Mouse (Mus musculus) lung, embryonic 16.5 days (tissue): Measurements from ENCODE around the gene Tmem184b. TPM values are rescaled to one million over a fixed set of nuclear protein-coding genes. Genes with fewer than 3 reads are reported as not detected.

Source experiments
- ATAC-seq: fragments of 200-750 bp; cut with Nextera tagmentation; 2 replicates; pipeline ENCODE4 v1.8.0; 2017; ENCODE audit warnings: low read depth, mild to moderate bottlenecking, moderate library complexity
- H3K27ac ChIP-seq: fragments of 300-500 bp; sonication (generic); 2 replicates; pipeline ENCODE4 v1.5.1; 2014; ENCODE audit warnings: mild to moderate bottlenecking, control low read depth, low read length
- H3K27me3 ChIP-seq: fragments of 300-500 bp; sonication (generic); 2 replicates; pipeline ENCODE4 v1.6.1; 2014; ENCODE audit warnings: low read depth, low read length, mixed read lengths; ENCODE audit not compliant: control insufficient read depth, insufficient read depth
- H3K36me3 ChIP-seq: fragments of 300-500 bp; sonication (generic); 2 replicates; pipeline ENCODE4 v1.6.1; 2014; ENCODE audit warnings: low read length; ENCODE audit not compliant: control insufficient read depth, insufficient read depth
- H3K4me1 ChIP-seq: fragments of 300-500 bp; sonication (generic); replicated peaks from 2 replicates; pipeline ENCODE4 v1.6.1; 2014; ENCODE audit warnings: low read length, mixed read lengths; ENCODE audit not compliant: control insufficient read depth, insufficient read depth
- H3K4me2 ChIP-seq: fragments of 300-500 bp; sonication (generic); 2 replicates; pipeline ENCODE4 v1.6.1; 2014; ENCODE audit warnings: low read depth, low read length, control low read depth
- H3K4me3 ChIP-seq: fragments of 300-500 bp; sonication (generic); 2 replicates; pipeline ENCODE4 v1.5.1; 2014; ENCODE audit warnings: mild to moderate bottlenecking, low read length, control low read depth
- H3K9ac ChIP-seq: fragments of 300-500 bp; sonication (generic); 2 replicates; pipeline ENCODE4 v1.6.1; 2014; ENCODE audit warnings: low read length, control low read depth
- H3K9me3 ChIP-seq: fragments of 300-500 bp; sonication (generic); 2 replicates; pipeline ENCODE4 v1.6.1; 2016; ENCODE audit warnings: low read length; ENCODE audit not compliant: control insufficient read depth
- WGBS: fragments of 180-500 bp; shearing (Covaris S2); extraction: QIAGEN DNeasy Blood & Tissue Kit; methylation state at CpG from one replicate; pipeline ENCODE4 v1.1.7; 2014; 5-methylcytosine and 5-hydroxymethylcytosine counted together
- microRNA counts: library from miRNA; unstranded; fragments of <30 nt; microRNA quantifications from one replicate; lab custom pipeline; 2016
- microRNA-seq: library from miRNA; unstranded; fragments of <30 nt; microRNA quantifications from one replicate; pipeline ENCODE4, GENCODE M21; 2016
- polyA plus RNA-seq: library from polyadenylated mRNA; unstranded; fragments of >200 nt; fragmentation: Nextera tagmentation; extraction: Ambion mirVana; gene quantifications from 2 replicates; pipeline ENCODE4 v1.2.1, GENCODE M21; 2015

The Tmem184b gene
- polyA plus RNA-seq, 1 experiment from 2014 or later, result 78.2 TPM

- no peaks in the 10 kb centered on the region for H3K27me3 ChIP-seq
- H3K4me2 ChIP-seq, result no peak overlapping the region
- 67% methylated on average over 3 of the region's 3 CpGs for WGBS
- peak overlapping the region; percentile 65 for H3K27ac ChIP-seq
- H3K36me3 ChIP-seq, result no peaks in the 10 kb centered on the region
- no peak overlapping the region for H3K9ac ChIP-seq
- H3K4me3 ChIP-seq, result no peak overlapping the region
- no peak for ATAC-seq
- no peaks in the 10 kb centered on the region for H3K9me3 ChIP-seq
- H3K4me1 ChIP-seq, result peaks cover 50% of the 10 kb centered on the region
These were observed 79.0 kb downstream of the Tmem184b start for GRCm38 (mm10) chr15:79324373-79324772.

- Histone ChIP-seq H3K4me3 (no peak overlapping the region), H3K27ac (peak overlapping the region; percentile 65), H3K4me1 (peaks cover 50% of the 10 kb centered on the region), H3K27me3 (no peaks in the 10 kb centered on the region), H3K4me2 (no peak overlapping the region), H3K9ac (no peak overlapping the region), H3K36me3 (no peaks in the 10 kb centered on the region), H3K9me3 (no peaks in the 10 kb centered on the region)
- WGBS, result 45% methylated on average over 4 of the region's 4 CpGs
- no peak for ATAC-seq
These were observed 79.6 kb downstream of the Tmem184b start for GRCm38 (mm10) chr15:79323791-79324155.

- Histone ChIP-seq H3K36me3 (no peaks in the 10 kb centered on the region), H3K9me3 (no peaks in the 10 kb centered on the region), H3K9ac (peak overlapping the region; percentile 12; the same call in 1 of the 2 replicates), H3K27me3 (no peaks in the 10 kb centered on the region), H3K4me1 (peaks cover 50% of the 10 kb centered on the region), H3K4me3 (no peak overlapping the region), H3K27ac (peak overlapping the region; percentile 65), H3K4me2 (no peak overlapping the region)
- peak; percentile 31 for ATAC-seq
- WGBS, result 51% methylated on average over 6 of the region's 6 CpGs
These were observed 80.2 kb downstream of the Tmem184b start for GRCm38 (mm10) chr15:79322991-79323790.

GRCm38 (mm10) chr15:79322281-79322990 is 80.9 kb downstream of the Tmem184b start:
- H3K9ac ChIP-seq, result peak overlapping the region; percentile 12
- peaks cover 50% of the 10 kb centered on the region for H3K4me1 ChIP-seq
- H3K27ac ChIP-seq, result peak overlapping the region; percentile 65
- no peak overlapping the region for H3K4me3 ChIP-seq
- ATAC-seq, result no peak
- H3K27me3 ChIP-seq, result no peaks in the 10 kb centered on the region
- no peak overlapping the region for H3K4me2 ChIP-seq
- H3K9me3 ChIP-seq, result no peaks in the 10 kb centered on the region
- no peaks in the 10 kb centered on the region for H3K36me3 ChIP-seq
- WGBS, result 42% methylated on average over 11 of the region's 11 CpGs

GRCm38 (mm10) chr15:79321733-79322190 is 81.6 kb downstream of the Tmem184b start:
- ATAC-seq, result no peak

GRCm38 (mm10) chr15:79313848-79314369 is 89.5 kb downstream of the Tmem184b start:
- no peak overlapping the region for H3K27ac ChIP-seq
- H3K9ac ChIP-seq, result no peak overlapping the region
- WGBS, result 46% methylated on average over 8 of the region's 8 CpGs
- peak; percentile 64; the same call in 1 of the 2 replicates for ATAC-seq
- no peaks in the 10 kb centered on the region for H3K27me3 ChIP-seq
- H3K4me3 ChIP-seq, result no peak overlapping the region
- no peaks in the 10 kb centered on the region for H3K9me3 ChIP-seq
- peaks cover 8% of the 10 kb centered on the region; the same call in 1 of the 2 replicates for H3K36me3 ChIP-seq
- H3K4me1 ChIP-seq, result no peaks in the 10 kb centered on the region
- H3K4me2 ChIP-seq, result no peak overlapping the region

More at GRCm38 (mm10) chr15:79321733-79322190, 81.6 kb downstream of the Tmem184b start:
- Histone ChIP-seq H3K27ac (peak overlapping the region; percentile 65), H3K4me3 (no peak overlapping the region), H3K36me3 (no peaks in the 10 kb centered on the region), H3K4me1 (peaks cover 43% of the 10 kb centered on the region), H3K9ac (no peak overlapping the region), H3K4me2 (no peak overlapping the region), H3K9me3 (no peaks in the 10 kb centered on the region), H3K27me3 (no peaks in the 10 kb centered on the region)
- 42% methylated on average over 5 of the region's 5 CpGs for WGBS

MicroRNAs encoded within 50 kb of the gene (microRNA counts, 519-probe panel; counts per million panel counts)
- not detected for microRNA mmu-miR-1943 (lab: Ali Mortazavi, UCI)

Small RNA genes lying within 50 kb of the gene (microRNA-seq; reads per million reads assigned to microRNA genes)
- 2.4 reads per million, percentile 5 among the genes with 10 or more reads in this experiment for gene Mir1943

Other genes with a start within 250 kb of the Tmem184b start
- 0.67 and 0.82 TPM in 2 replicates for gene Sox10, start 238.3 kb downstream of the Tmem184b start, polyA plus RNA-seq
- gene Pick1, start 174.4 kb downstream of the Tmem184b start, polyA plus RNA-seq, result 41.2 and 48.4 TPM in 2 replicates
- 0.28 and 0.67 TPM in 2 replicates for gene Gm49486, start 174.2 kb downstream of the Tmem184b start, polyA plus RNA-seq
- 0.13 and 0.19 TPM in 2 replicates for gene Slc16a8, start 148.8 kb downstream of the Tmem184b start, polyA plus RNA-seq
- gene Baiap2l2, start 118.0 kb downstream of the Tmem184b start, polyA plus RNA-seq, result 4.1 and 6.2 TPM in 2 replicates
- 20.1 and 22.4 TPM in 2 replicates for gene Pla2g6, start 75.2 kb downstream of the Tmem184b start, polyA plus RNA-seq
- 5.2 and 6.5 TPM in 2 replicates for gene Maff, start 56.9 kb downstream of the Tmem184b start, polyA plus RNA-seq
- 54.7 and 58.0 TPM in 2 replicates for gene Csnk1e, start 52.0 kb upstream of the Tmem184b start, polyA plus RNA-seq
- gene Kcnj4, start 101.7 kb upstream of the Tmem184b start, polyA plus RNA-seq, result not detected in 2 replicates
- gene Kdelr3, start 112.8 kb upstream of the Tmem184b start, polyA plus RNA-seq, result 75.3 and 78.6 TPM in 2 replicates
- gene Ddx17, start 143.2 kb upstream of the Tmem184b start, polyA plus RNA-seq, result 45.0 and 45.3 TPM in 2 replicates
- gene Dmc1, start 201.5 kb upstream of the Tmem184b start, polyA plus RNA-seq, result 3.2 and 3.3 TPM in 2 replicates